Mouse (Mus musculus) CD4-positive naive resting alpha-beta T cell, adult 76 days (primary cell): ENCODE results near the gene Bcl2l15. TPM values are rescaled to one million over a fixed set of nuclear protein-coding genes. Genes with fewer than 3 reads are reported as not detected.

ENCODE experiments used
- total RNA-seq: library from RNA; stranded (reverse); gene quantifications from one replicate; pipeline ENCODE4 v1.2.4, GENCODE M21; 2023

The Bcl2l15 gene
- 1.6 TPM for total RNA-seq

GRCm38 (mm10) chr3:103832426-103832825, at the start of gene Bcl2l15:
TSS of gene Bcl2l15 (plus strand) at chr3:103832601.

GRCm38 (mm10) chr3:103791230-103792110, 40.9 kb upstream of the Bcl2l15 start, which contains the start of gene Hipk1:
TSS of gene Hipk1 (minus strand) at chr3:103791563.

GRCm38 (mm10) chr3:103808891-103809798, 23.3 kb upstream of the Bcl2l15 start, which contains the start of the genes Dclre1b, Ap4b1 and Gm43064:
TSS of gene Dclre1b (minus strand) at chr3:103809444.
TSS of gene Ap4b1 (plus strand) at chr3:103809520.
TSS of gene Gm43064 (plus strand) at chr3:103809573.

GRCm38 (mm10) chr3:103858881-103859801, 26.7 kb downstream of the Bcl2l15 start, which contains the start of gene Ptpn22:
TSS of gene Ptpn22 (plus strand) at chr3:103859795.

Other genes with a start within 250 kb of the Bcl2l15 start
- gene Atg4a-ps, start 186.5 kb upstream of the Bcl2l15 start, total RNA-seq, result 0.26 TPM
- gene Olfml3, start 94.6 kb upstream of the Bcl2l15 start, total RNA-seq, result 1.5 TPM
- gene Gm10964, start 93.2 kb upstream of the Bcl2l15 start, total RNA-seq, result not detected
- 210 TPM for gene Hipk1, start 41.0 kb upstream of the Bcl2l15 start, total RNA-seq
- gene Dclre1b, start 23.2 kb upstream of the Bcl2l15 start, total RNA-seq, result 14.6 TPM
- gene Ap4b1, start 23.1 kb upstream of the Bcl2l15 start, total RNA-seq, result 22.9 TPM
- gene Gm43064, start 23.0 kb upstream of the Bcl2l15 start, total RNA-seq, result 0.59 TPM
- 230 TPM for gene Ptpn22, start 27.2 kb downstream of the Bcl2l15 start, total RNA-seq
- 43.3 TPM for gene Rsbn1, start 81.5 kb downstream of the Bcl2l15 start, total RNA-seq
- gene Phtf1, start 135.5 kb downstream of the Bcl2l15 start, total RNA-seq, result 37.0 TPM